Mouse (Mus musculus) CH12.LX (cell line): ENCODE results near the gene Myrip.

Experiments
- CHD2 ChIP-seq: IDR thresholded peaks from 2 replicates; pipeline ENCODE4 v1.6.1; 2011; ENCODE audit warnings: low read length, improper control_type of control experiment
- CTCF ChIP-seq, 2 experiments: IDR thresholded peaks in 1 of 2; conservative IDR thresholded peaks in 1 of 2; 2 replicates each; pipeline ENCODE4 v1.5.1; 2011 to 2012; ENCODE audit warnings: low read depth in 2 of 2, low read length in 2 of 2, improper control_type of control experiment in 1 of 2, inconsistent platforms in 1 of 2, mild to moderate bottlenecking in 1 of 2, moderate library complexity in 1 of 2
- ELF1 ChIP-seq: IDR thresholded peaks from 2 replicates; pipeline ENCODE4 v1.6.1; 2014; ENCODE audit warnings: low read depth, mild to moderate bottlenecking, inconsistent platforms, low read length, improper control_type of control experiment
- EP300 ChIP-seq: IDR thresholded peaks from 2 replicates; pipeline ENCODE4 v1.6.1; 2011; ENCODE audit warnings: low read length, improper control_type of control experiment
- GABPA ChIP-seq: IDR thresholded peaks from 2 replicates; pipeline ENCODE4 v1.6.1; 2012; ENCODE audit warnings: low read depth, low read length, improper control_type of control experiment, inconsistent platforms; ENCODE audit not compliant: insufficient replicate concordance
- HCFC1 ChIP-seq: IDR thresholded peaks from 2 replicates; pipeline ENCODE4 v1.6.1; 2012; ENCODE audit warnings: low read depth, mild to moderate bottlenecking, inconsistent platforms, low read length, improper control_type of control experiment
- MAX ChIP-seq: IDR thresholded peaks from 2 replicates; pipeline ENCODE4 v1.6.1; 2011; ENCODE audit warnings: low read length, improper control_type of control experiment
- MYC ChIP-seq: IDR thresholded peaks from 2 replicates; pipeline ENCODE4 v1.6.1; 2011; ENCODE audit warnings: low read depth, mild to moderate bottlenecking, improper control_type of control experiment, low read length
- ZNF384 ChIP-seq: IDR thresholded peaks from 2 replicates; pipeline ENCODE4 v1.6.1; 2012; ENCODE audit warnings: low read depth, low read length, improper control_type of control experiment, inconsistent platforms

DNA sequence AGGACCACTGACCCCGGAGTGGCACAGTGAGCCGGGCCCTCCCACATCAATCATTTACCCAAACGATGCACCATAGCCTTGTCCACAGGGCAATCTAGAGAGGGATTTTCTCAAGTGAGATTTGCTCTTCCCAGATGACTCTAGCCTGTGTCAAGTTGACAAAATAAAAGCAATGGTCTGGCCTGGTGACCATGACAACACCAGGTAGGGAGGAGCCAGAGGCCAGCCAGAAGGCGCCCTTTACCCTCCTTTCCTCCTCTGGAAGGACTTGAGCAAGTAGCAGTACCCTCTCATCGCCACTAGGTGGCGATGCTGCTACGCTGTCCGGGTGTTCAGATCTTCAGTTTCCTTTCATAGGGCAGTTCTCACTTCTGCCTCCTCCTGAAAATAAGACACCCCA is 132.4 kb downstream of the Myrip start:
- TF ChIP-seq CTCF (conservative IDR thresholded peaks at IDR 0.05 in 1 of 2, IDR thresholded peaks at IDR 0.05 in 1 of 2; ENCODE audit: low read depth in 2 of 2, low read length in 2 of 2) = peak; percentile 97 to 98
- TF ChIP-seq EP300 = no peak
- TF ChIP-seq ZNF384 = no peak
- TF ChIP-seq GABPA = no peak
- no peak for TF ChIP-seq MAX
- no peak for TF ChIP-seq ELF1
- no peak for TF ChIP-seq MYC
- TF ChIP-seq CHD2 = no peak
- no peak for TF ChIP-seq HCFC1
